Mouse (Mus musculus) erythroblast, embryonic 14.5 days (primary cell): ENCODE results near the gene Apoa5.

Source experiments
- GATA1 ChIP-seq: IDR thresholded peaks from 2 replicates; pipeline ENCODE4 v1.6.1; 2012; ENCODE audit warnings: low read length, inconsistent platforms, mixed read lengths
- TAL1 ChIP-seq: IDR thresholded peaks from 3 replicates; pipeline ENCODE4 v1.6.1; 2012; ENCODE audit warnings: low read length, inconsistent platforms, mixed read lengths

DNA sequence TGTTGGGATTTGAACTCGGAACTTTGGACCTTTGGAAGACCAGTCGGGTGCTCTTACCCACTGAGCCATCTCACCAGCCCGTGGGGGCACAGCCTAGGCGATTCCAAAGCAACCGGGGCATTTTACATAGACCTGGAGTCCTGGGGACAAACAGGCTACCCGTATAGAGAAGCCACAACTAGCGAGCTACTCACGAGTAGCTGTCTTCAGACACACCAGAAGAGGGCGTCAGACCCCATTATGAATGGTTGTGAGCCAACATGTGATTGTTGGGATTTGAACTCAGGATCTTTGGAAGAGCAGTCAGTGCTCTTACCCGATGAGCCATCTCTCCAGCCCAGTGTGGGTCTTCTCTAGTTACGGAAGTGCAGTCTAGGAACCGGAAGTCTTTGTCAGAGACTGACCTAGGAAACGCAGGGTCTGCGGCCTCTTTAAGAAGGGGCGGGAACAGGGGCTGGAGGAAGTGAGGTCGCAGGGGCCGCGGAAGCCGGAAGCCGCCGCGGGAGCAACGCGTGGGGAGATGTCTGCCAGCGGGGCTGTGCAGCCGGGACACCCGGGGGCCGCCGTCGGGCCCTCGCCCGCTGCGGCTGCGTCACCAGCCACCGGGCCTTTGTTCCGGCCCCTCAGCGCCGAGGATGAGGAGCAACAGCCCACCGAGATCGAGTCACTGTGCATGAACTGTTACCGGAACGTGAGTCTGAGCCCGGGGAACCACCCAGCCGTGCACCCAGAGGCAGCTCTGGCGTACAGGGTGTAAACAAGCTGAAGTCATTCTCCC is 4.4 kb downstream of the Apoa5 start, which contains the start of gene Zpr1:
- TF ChIP-seq TAL1 (no peak), GATA1 (no peak)
